Mouse (Mus musculus): ENCODE data around the gene Klhdc7b.

Gene Klhdc7b

GRCm38 (mm10) chr15:89384617-89385016, at the start of gene Klhdc7b:
TSS of gene Klhdc7b (plus strand) at chr15:89384917.
- no peak for DNase-seq (ENCODE audit: low spot score in 2 of 2)

GRCm38 (mm10) chr15:89336422-89336821, 48.3 kb upstream of the Klhdc7b start:
- no peak for DNase-seq (ENCODE audit: low spot score in 2 of 2)

- DNase-seq (ENCODE audit: low spot score in 2 of 2): no peak
Observed at GRCm38 (mm10) chr15:89339696-89340095, 45.0 kb upstream of the Klhdc7b start.

- no peak for DNase-seq (ENCODE audit: low spot score in 2 of 2)
Observed at GRCm38 (mm10) chr15:89340136-89340535, 44.6 kb upstream of the Klhdc7b start.

GRCm38 (mm10) chr15:89341678-89342077, 43.0 kb upstream of the Klhdc7b start:
- no peak for DNase-seq (ENCODE audit: low spot score in 2 of 2)

GRCm38 (mm10) chr15:89343325-89343724, 41.4 kb upstream of the Klhdc7b start:
- DNase-seq (ENCODE audit: low spot score in 2 of 2): no peak

- DNase-seq (ENCODE audit: low spot score in 2 of 2): no peak
Observed at GRCm38 (mm10) chr15:89350447-89350846, 34.3 kb upstream of the Klhdc7b start.

GRCm38 (mm10) chr15:89351302-89351701, 33.4 kb upstream of the Klhdc7b start:
- no peak for DNase-seq (ENCODE audit: low spot score in 2 of 2)

- no peak for DNase-seq (ENCODE audit: low spot score in 2 of 2)
Observed at GRCm38 (mm10) chr15:89352054-89352453, 32.7 kb upstream of the Klhdc7b start.

GRCm38 (mm10) chr15:89352795-89353194, 31.9 kb upstream of the Klhdc7b start:
- DNase-seq (ENCODE audit: low spot score in 2 of 2): no peak

GRCm38 (mm10) chr15:89353837-89354236, 30.9 kb upstream of the Klhdc7b start:
- no peak for DNase-seq (ENCODE audit: low spot score in 2 of 2)

GRCm38 (mm10) chr15:89354455-89354854, 30.3 kb upstream of the Klhdc7b start:
- no peak for DNase-seq (ENCODE audit: low spot score in 2 of 2)

- DNase-seq (ENCODE audit: low spot score in 2 of 2): peak; percentile 92 to 95
Observed at GRCm38 (mm10) chr15:89355241-89356187, 29.2 kb upstream of the Klhdc7b start, which contains the start of the genes Lmf2 and Ncaph2. TSS of gene Lmf2 (minus strand) at chr15:89355659. TSS of gene Ncaph2 (plus strand) at chr15:89355719.

GRCm38 (mm10) chr15:89356372-89356771, 28.3 kb upstream of the Klhdc7b start:
- peak; percentile 52 to 69 for DNase-seq (ENCODE audit: low spot score in 2 of 2)

GRCm38 (mm10) chr15:89358784-89359183, 25.9 kb upstream of the Klhdc7b start:
- DNase-seq (ENCODE audit: low spot score in 2 of 2): no peak

GRCm38 (mm10) chr15:89363051-89363450, 21.7 kb upstream of the Klhdc7b start:
- DNase-seq (ENCODE audit: low spot score in 2 of 2): no peak

- no peak for DNase-seq (ENCODE audit: low spot score in 2 of 2)
Observed at GRCm38 (mm10) chr15:89365141-89365551, 19.6 kb upstream of the Klhdc7b start.

- no peak for DNase-seq (ENCODE audit: low spot score in 2 of 2)
Observed at GRCm38 (mm10) chr15:89372068-89372467, 12.6 kb upstream of the Klhdc7b start.

GRCm38 (mm10) chr15:89372536-89372935, 12.2 kb upstream of the Klhdc7b start:
- no peak for DNase-seq (ENCODE audit: low spot score in 2 of 2)

- peak; percentile 77 to 82 for DNase-seq (ENCODE audit: low spot score in 2 of 2)
Observed at GRCm38 (mm10) chr15:89373027-89373761, 11.5 kb upstream of the Klhdc7b start.

GRCm38 (mm10) chr15:89373762-89374248, 10.9 kb upstream of the Klhdc7b start, which contains the start of gene Sco2:
TSS of gene Sco2 (minus strand) at chr15:89373846.
- DNase-seq (ENCODE audit: low spot score in 2 of 2): peak; percentile 91 to 92

- DNase-seq (ENCODE audit: low spot score in 2 of 2): no peak
Observed at GRCm38 (mm10) chr15:89374340-89374739, 10.4 kb upstream of the Klhdc7b start.

Data from urinary bladder, postnatal 36 days (tissue).